Mouse (Mus musculus) inflammation-experienced regulatory T-cells, adult 16 weeks (primary cell): ENCODE results near the gene Olfr1174-ps. TPM values are rescaled to one million over a fixed set of nuclear protein-coding genes. Genes with fewer than 3 reads are reported as not detected.

Source experiments
- polyA plus RNA-seq: library from polyadenylated mRNA; unstranded; fragments of 100-300 nt; shearing (Covaris generic); gene quantifications from one replicate; pipeline ENCODE4 v1.2.1, GENCODE M21; 2017

Olfr1174-ps gene
- polyA plus RNA-seq, result not detected

GRCm38 (mm10) chr2:88315035-88315434 lies at the start of gene Olfr1174-ps:
Gene Olfr1174-ps, minus strand, starts transcription at chr2:88315135.

GRCm38 (mm10) chr2:88346392-88346791 lies 31.5 kb upstream of the Olfr1174-ps start, which contains the start of gene Olfr1177-ps:
Gene Olfr1177-ps, minus strand, starts transcription at chr2:88346492.

GRCm38 (mm10) chr2:88336421-88336820 lies 21.5 kb upstream of the Olfr1174-ps start, which contains the start of gene Olfr1176:
Gene Olfr1176, plus strand, starts transcription at chr2:88336721.

GRCm38 (mm10) chr2:88327115-88327514 lies 12.2 kb upstream of the Olfr1174-ps start, which contains the start of gene Olfr1175-ps:
Gene Olfr1175-ps, minus strand, starts transcription at chr2:88327215.

GRCm38 (mm10) chr2:88279775-88280174 lies 35.2 kb downstream of the Olfr1174-ps start, which contains the start of gene Olfr1173:
Gene Olfr1173, minus strand, starts transcription at chr2:88279875.

Other genes with a start within 250 kb of the Olfr1174-ps start
- not detected for gene Olfr1163, start 243.3 kb downstream of the Olfr1174-ps start, polyA plus RNA-seq
- not detected for gene Olfr1164, start 221.2 kb downstream of the Olfr1174-ps start, polyA plus RNA-seq
- not detected for gene Olfr1166, start 186.9 kb downstream of the Olfr1174-ps start, polyA plus RNA-seq
- gene Olfr1167, start 159.9 kb downstream of the Olfr1174-ps start, polyA plus RNA-seq, result not detected
- not detected for gene Olfr1168, start 133.3 kb downstream of the Olfr1174-ps start, polyA plus RNA-seq
- gene Olfr1170, start 86.8 kb downstream of the Olfr1174-ps start, polyA plus RNA-seq, result not detected
- gene Olfr1173, start 35.3 kb downstream of the Olfr1174-ps start, polyA plus RNA-seq, result not detected
- not detected for gene Olfr1175-ps, start 12.1 kb upstream of the Olfr1174-ps start, polyA plus RNA-seq
- not detected for gene Olfr1176, start 21.6 kb upstream of the Olfr1174-ps start, polyA plus RNA-seq
- not detected for gene Olfr1177-ps, start 31.4 kb upstream of the Olfr1174-ps start, polyA plus RNA-seq
- gene Olfr1178, start 71.9 kb upstream of the Olfr1174-ps start, polyA plus RNA-seq, result not detected
- gene Olfr1179, start 91.3 kb upstream of the Olfr1174-ps start, polyA plus RNA-seq, result not detected
- not detected for gene Olfr1180, start 104.0 kb upstream of the Olfr1174-ps start, polyA plus RNA-seq
- gene Olfr1181, start 111.0 kb upstream of the Olfr1174-ps start, polyA plus RNA-seq, result 0.07 TPM
- gene Gm13757, start 134.0 kb upstream of the Olfr1174-ps start, polyA plus RNA-seq, result not detected
- not detected for gene Olfr1183, start 139.7 kb upstream of the Olfr1174-ps start, polyA plus RNA-seq
- not detected for gene Olfr1184, start 168.5 kb upstream of the Olfr1174-ps start, polyA plus RNA-seq
- not detected for gene Olfr1185-ps1, start 178.2 kb upstream of the Olfr1174-ps start, polyA plus RNA-seq
- not detected for gene Olfr1186, start 203.4 kb upstream of the Olfr1174-ps start, polyA plus RNA-seq
- not detected for gene Olfr1188, start 241.8 kb upstream of the Olfr1174-ps start, polyA plus RNA-seq